Mouse (Mus musculus): ENCODE measurements around the gene Il15.

Gene Il15

GRCm38 (mm10) chr8:82402686-82403330, at the start of gene Il15:
TSS of gene Il15 (minus strand) at chr8:82403222.
- DNase-seq (ENCODE audit: low read depth in 2 of 2, low spot score in 2 of 2) = no peak

GRCm38 (mm10) chr8:82444897-82445296, 41.9 kb upstream of the Il15 start:
- no peak for DNase-seq (ENCODE audit: low read depth in 2 of 2, low spot score in 2 of 2)

GRCm38 (mm10) chr8:82416587-82417340, 13.7 kb upstream of the Il15 start:
- DNase-seq (ENCODE audit: low read depth in 2 of 2, low spot score in 2 of 2) = no peak

GRCm38 (mm10) chr8:82415485-82415884, 12.5 kb upstream of the Il15 start:
- DNase-seq (ENCODE audit: low read depth in 2 of 2, low spot score in 2 of 2) = no peak

GRCm38 (mm10) chr8:82410135-82410534, 7.1 kb upstream of the Il15 start:
- DNase-seq (ENCODE audit: low read depth in 2 of 2, low spot score in 2 of 2) = no peak

- no peak for DNase-seq (ENCODE audit: low read depth in 2 of 2, low spot score in 2 of 2)
These were observed 4.0 kb upstream of the Il15 start for GRCm38 (mm10) chr8:82407060-82407459.

- DNase-seq (ENCODE audit: low read depth in 2 of 2, low spot score in 2 of 2) = no peak
These were observed 1.0 kb upstream of the Il15 start for GRCm38 (mm10) chr8:82404068-82404467.

GRCm38 (mm10) chr8:82402261-82402685, 749 bp downstream of the Il15 start:
- DNase-seq (ENCODE audit: low read depth in 2 of 2, low spot score in 2 of 2) = no peak

- no peak for DNase-seq (ENCODE audit: low read depth in 2 of 2, low spot score in 2 of 2)
These were observed 1.5 kb downstream of the Il15 start for GRCm38 (mm10) chr8:82401490-82401889.

GRCm38 (mm10) chr8:82401059-82401458, 2.0 kb downstream of the Il15 start:
- DNase-seq (ENCODE audit: low read depth in 2 of 2, low spot score in 2 of 2) = no peak

- no peak for DNase-seq (ENCODE audit: low read depth in 2 of 2, low spot score in 2 of 2)
These were observed 2.6 kb downstream of the Il15 start for GRCm38 (mm10) chr8:82400376-82400775.

- DNase-seq (ENCODE audit: low read depth in 2 of 2, low spot score in 2 of 2) = no peak
These were observed 4.5 kb downstream of the Il15 start for GRCm38 (mm10) chr8:82398546-82398945.

GRCm38 (mm10) chr8:82391258-82391657, 11.8 kb downstream of the Il15 start:
- no peak for DNase-seq (ENCODE audit: low read depth in 2 of 2, low spot score in 2 of 2)

- no peak for DNase-seq (ENCODE audit: low read depth in 2 of 2, low spot score in 2 of 2)
These were observed 14.6 kb downstream of the Il15 start for GRCm38 (mm10) chr8:82388356-82388902.

- DNase-seq (ENCODE audit: low read depth in 2 of 2, low spot score in 2 of 2) = no peak
These were observed 15.4 kb downstream of the Il15 start for GRCm38 (mm10) chr8:82387614-82388013.

GRCm38 (mm10) chr8:82385867-82386266, 17.2 kb downstream of the Il15 start:
- no peak for DNase-seq (ENCODE audit: low read depth in 2 of 2, low spot score in 2 of 2)

- no peak for DNase-seq (ENCODE audit: low read depth in 2 of 2, low spot score in 2 of 2)
These were observed 18.4 kb downstream of the Il15 start for GRCm38 (mm10) chr8:82384458-82385234.

- no peak for DNase-seq (ENCODE audit: low read depth in 2 of 2, low spot score in 2 of 2)
These were observed 19.7 kb downstream of the Il15 start for GRCm38 (mm10) chr8:82383346-82383745.

- no peak for DNase-seq (ENCODE audit: low read depth in 2 of 2, low spot score in 2 of 2)
These were observed 20.7 kb downstream of the Il15 start for GRCm38 (mm10) chr8:82382316-82382715.

- no peak for DNase-seq (ENCODE audit: low read depth in 2 of 2, low spot score in 2 of 2)
These were observed 28.6 kb downstream of the Il15 start for GRCm38 (mm10) chr8:82374470-82374869.

GRCm38 (mm10) chr8:82372846-82373245, 30.2 kb downstream of the Il15 start:
- DNase-seq (ENCODE audit: low read depth in 2 of 2, low spot score in 2 of 2) = no peak

- no peak for DNase-seq (ENCODE audit: low read depth in 2 of 2, low spot score in 2 of 2)
These were observed 32.4 kb downstream of the Il15 start for GRCm38 (mm10) chr8:82370657-82371056.
